10 mouse cellular contexts compared by ENCODE assay signal in genomic region chr16:31993195-31993594, GRCm38 (mm10). TPM values are rescaled to one million over a fixed set of nuclear protein-coding genes. Genes with fewer than 3 reads are reported as not detected.
"Had no signal": no experiment of that assay in that cellular context is flagged by ENCODE, and none has a peak within 500 bp of the region (broad histone marks: within the 10 kb centered on the region; RNA-seq: fewer than 3 reads in every experiment).

No protein-coding gene starts in this region.

- H3K4me3 ChIP-seq: intestine, embryonic 15.5 days; left cerebral cortex, adult 2 months; limb, embryonic 10.5 days; midbrain, embryonic 13.5 days; stomach, embryonic 15.5 days had no signal

- H3K4me1 ChIP-seq: intestine, embryonic 15.5 days; limb, embryonic 10.5 days; midbrain, embryonic 13.5 days; stomach, embryonic 15.5 days had no signal

- H3K27ac ChIP-seq: intestine, embryonic 15.5 days; left cerebral cortex, adult 2 months; limb, embryonic 10.5 days; midbrain, embryonic 13.5 days; stomach, embryonic 15.5 days had no signal

- DNase-seq: lung, adult 18-20 months; right cerebral cortex, postnatal 14 days; thymus, adult 2 months; thymus, postnatal 25 days had no signal

- ATAC-seq: intestine, embryonic 15.5 days; midbrain, embryonic 13.5 days had no signal

- H3K27me3 ChIP-seq: intestine, embryonic 15.5 days; midbrain, embryonic 13.5 days; stomach, embryonic 15.5 days had no signal

- H3K9me3 ChIP-seq: intestine, embryonic 15.5 days; limb, embryonic 10.5 days; midbrain, embryonic 13.5 days; stomach, embryonic 15.5 days had no signal

- H3K9ac ChIP-seq: intestine, embryonic 15.5 days; midbrain, embryonic 13.5 days; stomach, embryonic 15.5 days had no signal

- H3K4me2 ChIP-seq: intestine, embryonic 15.5 days; midbrain, embryonic 13.5 days; stomach, embryonic 15.5 days had no signal

RNA-seq across cellular contexts. Expression of gene Pigz, which starts 59.5 kb away (rescaled TPM):
- total RNA-seq: megakaryocyte-erythroid progenitor cell, adult 5-6 weeks had no signal
